Mouse (Mus musculus) megakaryocyte, embryonic 14.5 days (primary cell): ENCODE measurements around the gene Pde4d.

Experiments used
- FLI1 ChIP-seq: IDR thresholded peaks from 2 replicates; pipeline ENCODE4 v1.6.1; 2012; ENCODE audit warnings: low read length, inconsistent platforms, mixed read lengths
- GATA1 ChIP-seq: IDR thresholded peaks from 3 replicates; pipeline ENCODE4 v1.6.1; 2012; ENCODE audit warnings: mixed read lengths, low read length, inconsistent platforms, borderline replicate concordance

- TF ChIP-seq GATA1: no peak
- no peak for TF ChIP-seq FLI1
These were observed 1536.1 kb downstream of the Pde4d start for GRCm38 (mm10) chr13:109985892-109986291.
